Mouse (Mus musculus) MEL (cell line): ENCODE data around the gene Clptm1. TPM values are rescaled to one million over a fixed set of nuclear protein-coding genes. Genes with fewer than 3 reads are reported as not detected.
A peak's percentile ranks its signal among the peaks of the same experiment; 100 is the strongest.

Experiments used
- DNase-seq: peaks from one replicate; pipeline ENCODE4 v3.0.0; 2011; ENCODE audit warnings: low read depth, low spot score
- H3K27ac ChIP-seq: 2 replicates; pipeline ENCODE4 v1.5.1; 2012; ENCODE audit warnings: low read depth, mild to moderate bottlenecking, control low read depth, low read length, moderate library complexity; ENCODE audit not compliant: control insufficient read depth
- H3K27me3 ChIP-seq, 2 experiments: fragments of 150-350 bp in 1 of 2; sonication (generic) in 1 of 2; 2 replicates each; pipeline ENCODE4 v1.6.1; 2012; ENCODE audit warnings: low read length in 2 of 2, mild to moderate bottlenecking in 2 of 2, improper control_type of control experiment in 1 of 2, moderate library complexity in 1 of 2; ENCODE audit not compliant: insufficient read depth in 2 of 2, control insufficient read depth in 1 of 2
- H3K36me3 ChIP-seq, 2 experiments: 2 replicates each; pipeline ENCODE4 v1.6.1; 2012 to 2014; ENCODE audit warnings: low read length in 2 of 2, improper control_type of control experiment in 1 of 2, inconsistent platforms in 1 of 2, mild to moderate bottlenecking in 1 of 2; ENCODE audit not compliant: insufficient read depth in 2 of 2, control insufficient read depth in 1 of 2
- H3K4me1 ChIP-seq, 2 experiments: fragments of 150-350 bp in 1 of 2; sonication (generic) in 1 of 2; 2 replicates each; pipeline ENCODE4 v1.6.1; 2012; ENCODE audit warnings: low read length in 2 of 2, improper control_type of control experiment in 1 of 2, mild to moderate bottlenecking in 1 of 2; ENCODE audit not compliant: insufficient read depth in 2 of 2, control insufficient read depth in 1 of 2
- H3K4me3 ChIP-seq, 2 experiments: fragments of 150-350 bp in 1 of 2; sonication (generic) in 1 of 2; 2 replicates each; pipeline ENCODE4 v1.5.1; 2012; ENCODE audit warnings: low read depth in 2 of 2, low read length in 2 of 2, mild to moderate bottlenecking in 2 of 2, moderate library complexity in 2 of 2, control low read depth in 1 of 2, improper control_type of control experiment in 1 of 2; ENCODE audit not compliant: control insufficient read depth in 1 of 2, insufficient read depth in 1 of 2
- H3K79me2 ChIP-seq: 2 replicates; pipeline ENCODE4 v1.6.1; 2012; ENCODE audit warnings: mild to moderate bottlenecking, low read length, moderate library complexity; ENCODE audit not compliant: control insufficient read depth, poor library complexity, insufficient read depth
- H3K9ac ChIP-seq: 2 replicates; pipeline ENCODE4 v1.6.1; 2012; ENCODE audit warnings: low read depth, mild to moderate bottlenecking, control low read depth, low read length, moderate library complexity; ENCODE audit not compliant: control insufficient read depth, poor library complexity, severe bottlenecking
- H3K9me3 ChIP-seq: fragments of 150-350 bp; sonication (generic); replicated peaks from 2 replicates; pipeline ENCODE4 v1.6.1; 2012; ENCODE audit warnings: mild to moderate bottlenecking, low read length, improper control_type of control experiment, moderate library complexity; ENCODE audit not compliant: insufficient read depth
- BHLHE40 ChIP-seq: IDR thresholded peaks from 2 replicates; pipeline ENCODE4 v1.6.1; 2012; ENCODE audit warnings: low read depth, mild to moderate bottlenecking, inconsistent platforms, low read length, improper control_type of control experiment, borderline replicate concordance
- CHD1 ChIP-seq: IDR thresholded peaks from 2 replicates; pipeline ENCODE4 v1.6.1; 2012; ENCODE audit warnings: low read depth, mild to moderate bottlenecking, inconsistent platforms, low read length, improper control_type of control experiment
- ELF1 ChIP-seq: IDR thresholded peaks from 2 replicates; pipeline ENCODE4 v1.6.1; 2014; ENCODE audit warnings: low read depth, mild to moderate bottlenecking, inconsistent platforms, low read length, improper control_type of control experiment, moderate library complexity
- EP300 ChIP-seq, 2 experiments: IDR thresholded peaks; 2 replicates each; pipeline ENCODE4 v1.6.1; 2011; ENCODE audit warnings: improper control_type of control experiment in 2 of 2, low read length in 2 of 2, low read depth in 1 of 2, mild to moderate bottlenecking in 1 of 2
- GATA1 ChIP-seq: IDR thresholded peaks from 2 replicates; pipeline ENCODE4 v1.6.1; 2011; ENCODE audit warnings: low read depth, low read length, improper control_type of control experiment
- HCFC1 ChIP-seq: IDR thresholded peaks from 2 replicates; pipeline ENCODE4 v1.6.1; 2012; ENCODE audit warnings: low read depth, mild to moderate bottlenecking, inconsistent platforms, low read length, improper control_type of control experiment, moderate library complexity
- JUND ChIP-seq: IDR thresholded peaks from 2 replicates; pipeline ENCODE4 v1.6.1; 2011; ENCODE audit warnings: low read depth, mild to moderate bottlenecking, improper control_type of control experiment, low read length
- MAX ChIP-seq: IDR thresholded peaks from 2 replicates; pipeline ENCODE4 v1.6.1; 2011; ENCODE audit warnings: low read length, improper control_type of control experiment
- MXI1 ChIP-seq: IDR thresholded peaks from 2 replicates; pipeline ENCODE4 v1.6.1; 2011; ENCODE audit warnings: mild to moderate bottlenecking, low read depth, low read length, improper control_type of control experiment
- NELFE ChIP-seq: IDR thresholded peaks from 2 replicates; pipeline ENCODE4 v1.6.1; 2011; ENCODE audit warnings: low read depth, low read length, improper control_type of control experiment
- POLR2A ChIP-seq, 2 experiments: IDR thresholded peaks; 2 replicates each; pipeline ENCODE4 v1.6.1; 2011 to 2012; ENCODE audit warnings: low read length in 2 of 2, mild to moderate bottlenecking in 2 of 2, control low read depth in 1 of 2, improper control_type of control experiment in 1 of 2, low read depth in 1 of 2, moderate library complexity in 1 of 2; ENCODE audit not compliant: control insufficient read depth in 1 of 2, insufficient read depth in 1 of 2, poor library complexity in 1 of 2
- SMC3 ChIP-seq: IDR thresholded peaks from 2 replicates; pipeline ENCODE4 v1.6.1; 2011; ENCODE audit warnings: low read depth, low read length, improper control_type of control experiment
- TBP ChIP-seq: IDR thresholded peaks from 2 replicates; pipeline ENCODE4 v1.8.0; 2011; ENCODE audit warnings: low read depth, low read length, improper control_type of control experiment
- TCF12 ChIP-seq: IDR thresholded peaks from 2 replicates; pipeline ENCODE4 v1.6.1; 2014; ENCODE audit warnings: low read depth, mild to moderate bottlenecking, inconsistent platforms, low read length, improper control_type of control experiment, moderate library complexity
- UBTF ChIP-seq: IDR thresholded peaks from 2 replicates; pipeline ENCODE4 v1.6.1; 2012; ENCODE audit warnings: low read depth, mild to moderate bottlenecking, inconsistent platforms, low read length, improper control_type of control experiment, moderate library complexity, borderline replicate concordance; ENCODE audit not compliant: insufficient read depth
- ZC3H11A ChIP-seq: IDR thresholded peaks from 2 replicates; pipeline ENCODE4 v1.6.1; 2012; ENCODE audit warnings: low read depth, mild to moderate bottlenecking, inconsistent platforms, low read length, improper control_type of control experiment
- ZNF384 ChIP-seq: IDR thresholded peaks from 2 replicates; pipeline ENCODE4 v1.6.1; 2012; ENCODE audit warnings: low read depth, mild to moderate bottlenecking, inconsistent platforms, low read length, improper control_type of control experiment
- polyA plus RNA-seq, 2 experiments: library from polyadenylated mRNA; stranded (reverse) in 1 of 2; unstranded in 1 of 2; fragments of >175 nt in 1 of 2; fragments of >200 nt in 1 of 2; gene quantifications; 2 replicates each; pipeline versions ENCODE4 v1.2.1 to v1.2.4; 2012; ENCODE audit warnings: low replicate concordance in 2 of 2, low read depth in 1 of 2; ENCODE audit not compliant: insufficient read length in 2 of 2, insufficient read depth in 1 of 2, missing spikeins in 1 of 2
- total RNA-seq: library from RNA; depleted of rRNA; stranded (reverse); fragments of 300-350 nt; gene quantifications from 2 replicates; pipeline ENCODE4 v1.2.3, GENCODE M21; 2012

Gene Clptm1
- total and polyA plus RNA-seq, 3 experiments, result 58.5 to 102 (median 62.4) TPM

DNA sequence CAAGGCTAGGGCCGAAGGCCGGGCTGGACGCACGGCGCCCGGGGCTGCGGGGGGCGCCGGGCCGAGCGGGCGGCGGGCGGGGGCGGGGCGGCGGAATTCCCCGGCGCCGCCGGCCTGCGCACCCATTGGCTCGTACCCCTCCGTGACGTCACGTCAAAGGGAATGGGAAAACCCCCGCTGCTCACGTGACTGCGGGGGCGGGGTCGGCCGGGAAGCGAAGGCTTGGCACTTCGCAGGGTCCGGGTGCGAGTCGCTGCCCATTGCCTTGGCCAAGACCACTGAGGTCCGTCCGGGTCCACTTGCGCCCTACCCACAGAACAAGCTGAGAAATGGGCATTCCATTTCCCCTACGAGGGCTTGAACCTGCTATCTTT, 35.5 kb downstream of the Clptm1 start, which contains the start of gene Relb (continued):
- peak; percentile 90 for TF ChIP-seq BHLHE40

DNA sequence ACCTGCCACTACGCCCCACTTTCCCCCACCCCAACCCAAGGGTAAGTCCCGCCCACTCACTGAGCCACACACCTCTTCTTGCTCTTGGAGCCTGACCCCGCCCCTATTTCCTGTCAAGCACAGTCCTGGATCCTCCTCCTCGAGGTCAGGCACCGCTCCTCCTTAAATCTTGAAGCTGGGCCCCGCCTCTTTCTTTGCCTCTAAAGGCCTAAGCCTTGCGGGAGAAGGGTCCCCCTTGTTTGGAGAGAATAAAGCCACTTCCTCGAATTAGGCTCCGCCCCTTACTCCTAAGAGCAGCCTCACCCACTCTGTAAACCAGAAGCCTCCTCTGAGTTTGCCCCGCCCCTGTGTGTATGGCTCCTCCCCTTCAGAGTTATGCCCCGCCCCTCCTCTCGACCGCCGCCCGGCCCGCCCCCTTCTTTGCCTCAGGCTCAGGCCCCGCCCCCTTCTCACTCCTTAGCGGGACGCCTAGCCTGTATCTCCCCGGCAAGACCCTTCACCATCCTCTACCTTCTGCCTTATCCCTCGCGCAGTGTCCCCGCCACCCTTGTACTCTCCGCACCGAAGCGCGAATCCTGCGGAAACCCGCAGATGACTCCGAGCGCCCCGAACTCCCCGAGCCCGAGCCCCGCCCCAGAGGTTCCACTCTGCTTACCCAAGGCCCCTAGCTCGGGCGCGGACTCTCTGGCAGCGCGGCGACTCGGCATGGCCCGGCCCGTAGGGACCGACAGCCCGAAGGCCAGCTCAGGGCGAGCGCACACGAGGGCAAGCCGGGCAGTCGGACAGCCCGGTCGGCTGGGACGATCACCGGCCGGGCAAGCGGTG, 36.1 kb downstream of the Clptm1 start:
- peak overlapping the region; percentile 78 for H3K9ac ChIP-seq
- H3K27ac ChIP-seq, result peak overlapping the region; percentile 66
- TF ChIP-seq UBTF (0 out of 2 replicates have a peak, but pooled peaks have one; percentile 16), ZNF384 (no peak), ZC3H11A (no peak), SMC3 (no peak), MXI1 (peak; percentile 70), JUND (no peak), EP300 (IDR thresholded peaks at IDR 0.05; ENCODE audit: low read depth in 1 of 2, low read length in 2 of 2) (no peak), HCFC1 (peak; percentile 32; the same call in 1 of the 2 replicates), ELF1 (peak; percentile 76), POLR2A (IDR thresholded peaks at IDR 0.05; ENCODE audit: control insufficient read depth in 1 of 2, insufficient read depth in 1 of 2, low read depth in 1 of 2, low read length in 2 of 2, poor library complexity in 1 of 2) (peak in 1 of 2 experiments; percentile 52; a peak in 1 of 4 replicates), CHD1 (no peak), NELFE (no peak), MAX (no peak), GATA1 (no peak), TCF12 (peak; percentile 42; the same call in 1 of the 2 replicates)
- peaks cover 0 to 12% of the 10 kb centered on the region in 2 experiments; a peak in 2 of 4 replicates for H3K36me3 ChIP-seq
- H3K9me3 ChIP-seq, result no peaks in the 10 kb centered on the region
- H3K4me1 ChIP-seq, result peaks cover 4 to 15% of the 10 kb centered on the region in 2 experiments
- H3K27me3 ChIP-seq, result no peaks in the 10 kb centered on the region
- DNase-seq, result peak; percentile 100
- peak overlapping the region; percentile 77 to 97 for H3K4me3 ChIP-seq
- H3K79me2 ChIP-seq, result no peaks in the 10 kb centered on the region; the same call in 1 of the 2 replicates

DNA sequence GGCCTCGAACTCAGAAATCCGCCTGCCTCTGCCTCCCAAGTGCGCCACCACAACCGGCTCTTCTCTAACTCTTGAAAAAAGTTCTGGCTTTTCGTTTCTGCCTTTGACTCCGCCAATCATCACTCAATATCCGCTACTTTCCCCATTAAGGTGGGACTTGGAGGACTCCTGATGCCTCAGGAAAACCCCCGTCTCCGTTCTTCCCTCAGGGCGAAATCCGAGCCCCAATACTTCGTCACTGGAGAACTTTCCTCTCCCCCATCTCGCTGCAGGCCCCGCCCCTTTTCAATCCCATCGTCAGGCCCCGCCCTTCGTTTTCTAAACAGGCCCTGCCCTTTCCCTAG, 36.7 kb downstream of the Clptm1 start:
- Histone ChIP-seq H3K4me1 (peaks cover 4 to 15% of the 10 kb centered on the region in 2 experiments), H3K9me3 (no peaks in the 10 kb centered on the region), H3K79me2 (no peaks in the 10 kb centered on the region; the same call in 1 of the 2 replicates), H3K27ac (0 out of 2 replicates have a peak overlapping the region, but pooled peaks have one; percentile 17), H3K9ac (peak overlapping the region; percentile 42; the same call in 1 of the 2 replicates), H3K4me3 (peak overlapping the region; percentile 65 to 68), H3K27me3 (no peaks in the 10 kb centered on the region), H3K36me3 (peaks cover 0 to 12% of the 10 kb centered on the region in 2 experiments; a peak in 2 of 4 replicates)
- TF ChIP-seq UBTF (no peak), TBP (0 out of 2 replicates have a peak, but pooled peaks have one; percentile 9), ZC3H11A (no peak)
- no peak for DNase-seq
